Mouse (Mus musculus) testis, postnatal 10 days (tissue): ENCODE data around the gene Dph5.
"Not testable (repeated sequence)": the region's sequence is repeated elsewhere in the genome, so short reads cannot be mapped to it uniquely, and the experiment has no call there.

ENCODE experiments used
- DNase-seq: peaks from one replicate; pipeline ENCODE4 v3.0.0; 2021; ENCODE audit warnings: low spot score

The Dph5 gene

DNA sequence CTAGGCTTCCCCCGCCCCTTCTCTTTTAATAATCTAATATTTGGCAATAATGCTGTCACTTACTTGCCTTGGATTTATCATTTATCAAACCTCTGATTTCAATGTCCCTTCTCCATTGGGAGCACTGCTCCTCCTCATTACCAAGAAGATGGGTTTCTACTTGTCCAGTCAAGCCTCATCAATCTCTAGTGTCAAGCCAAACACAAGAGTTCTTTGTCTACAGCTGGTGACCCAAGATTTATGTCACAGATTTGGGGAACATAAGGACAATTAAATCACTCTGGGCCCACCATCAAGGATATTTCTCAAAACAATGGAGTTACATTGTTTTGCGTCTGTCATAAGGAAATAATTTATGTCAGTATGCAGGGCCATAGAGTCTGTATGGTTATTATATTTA is 5.5 kb downstream of the Dph5 start:
- no peak for DNase-seq

DNA sequence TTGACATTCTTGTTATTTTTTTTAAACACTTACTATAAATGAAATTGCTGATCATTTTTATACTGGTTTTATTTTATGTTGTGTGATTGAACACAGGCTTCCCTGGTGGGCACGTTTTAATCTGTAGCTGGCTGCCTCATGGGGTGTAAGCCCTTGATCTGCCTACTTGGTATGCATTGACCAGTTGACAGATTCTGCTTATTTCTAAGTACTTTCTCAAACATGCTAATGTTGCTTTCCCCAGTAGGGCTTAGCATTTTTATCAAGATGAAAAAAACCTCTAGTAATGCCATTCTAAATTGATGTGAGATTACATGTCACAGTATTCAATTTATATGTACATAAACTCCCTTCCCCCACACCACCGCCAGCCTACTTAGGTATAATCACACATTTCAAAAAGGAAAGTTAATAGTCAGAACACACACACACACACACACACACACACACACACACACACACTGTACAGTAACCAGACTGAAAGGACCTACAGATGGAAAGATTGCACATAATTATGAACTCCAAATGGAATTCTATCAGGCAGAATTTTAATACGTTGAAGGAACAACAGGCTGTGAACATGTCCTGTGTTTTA is 10.8 kb downstream of the Dph5 start:
- no peak for DNase-seq

DNA sequence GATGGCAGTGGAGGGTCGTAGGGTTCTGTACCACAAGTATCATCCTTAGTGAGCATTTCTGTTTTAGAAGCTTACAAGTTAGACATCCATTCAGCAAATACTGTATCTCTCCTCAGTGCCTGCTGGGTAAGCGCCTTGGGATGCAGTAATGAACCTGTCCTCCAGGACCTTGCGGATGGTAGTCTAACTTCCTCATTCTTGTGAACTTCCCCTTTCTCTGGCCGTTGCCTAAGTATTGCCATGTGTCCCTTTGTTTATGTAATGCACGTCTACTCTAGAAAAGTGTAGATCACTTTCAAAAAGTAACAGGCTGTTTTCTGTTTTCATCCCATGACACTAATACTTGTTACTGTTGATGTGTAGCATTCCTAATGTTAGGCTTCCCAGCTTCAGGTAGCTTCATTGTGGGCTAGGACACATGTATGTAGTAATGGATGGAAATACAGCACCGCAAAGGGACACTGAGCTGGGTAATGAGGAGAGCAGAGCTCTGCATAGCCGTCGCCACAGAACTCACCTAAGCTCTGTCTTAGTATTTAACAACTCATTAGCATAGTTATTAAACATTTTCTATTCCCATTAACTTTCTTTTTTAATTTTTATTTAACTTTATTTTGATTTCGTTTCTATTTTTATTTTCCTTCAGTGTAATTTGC is 14.8 kb downstream of the Dph5 start:
- no peak for DNase-seq

DNA sequence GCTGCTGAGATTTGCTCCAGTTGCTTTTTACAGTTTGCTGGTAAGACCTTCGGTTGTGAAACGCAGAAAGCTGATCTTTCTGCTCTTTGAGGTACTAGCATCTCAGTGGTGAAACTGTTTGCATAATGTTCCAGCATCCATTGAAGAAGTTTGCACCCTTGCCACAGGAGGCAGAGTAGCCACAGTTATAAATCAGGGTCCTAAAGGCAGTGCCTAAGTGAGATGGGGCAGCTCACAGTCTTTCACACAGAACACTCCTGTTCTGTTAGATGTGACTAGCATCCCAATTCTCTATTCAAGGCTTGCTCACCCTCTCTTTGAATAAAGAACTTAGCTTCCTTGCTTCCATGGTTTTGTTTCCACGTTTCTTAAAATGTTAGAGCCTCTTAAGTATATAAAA is 17.4 kb downstream of the Dph5 start:
- DNase-seq, result no peak

DNA sequence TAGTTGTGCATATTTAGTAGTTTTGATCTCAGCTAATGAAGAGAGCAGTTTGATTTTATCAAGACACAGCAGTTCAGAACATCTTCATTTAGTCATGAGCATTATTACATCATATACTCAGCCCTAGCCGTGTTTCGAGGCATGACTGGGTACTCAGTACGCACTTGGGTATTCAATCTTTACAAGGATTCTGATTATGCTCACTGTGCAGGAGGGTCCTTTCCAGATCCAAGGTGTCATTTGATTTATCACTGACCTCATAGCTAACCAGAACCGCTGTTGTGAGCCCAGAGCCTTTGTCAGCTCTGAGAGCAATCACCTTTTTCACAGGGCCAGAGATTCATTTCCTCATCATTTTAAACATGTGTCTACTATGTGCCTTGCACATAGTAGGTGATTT is 17.9 kb downstream of the Dph5 start:
- DNase-seq, result no peak

DNA sequence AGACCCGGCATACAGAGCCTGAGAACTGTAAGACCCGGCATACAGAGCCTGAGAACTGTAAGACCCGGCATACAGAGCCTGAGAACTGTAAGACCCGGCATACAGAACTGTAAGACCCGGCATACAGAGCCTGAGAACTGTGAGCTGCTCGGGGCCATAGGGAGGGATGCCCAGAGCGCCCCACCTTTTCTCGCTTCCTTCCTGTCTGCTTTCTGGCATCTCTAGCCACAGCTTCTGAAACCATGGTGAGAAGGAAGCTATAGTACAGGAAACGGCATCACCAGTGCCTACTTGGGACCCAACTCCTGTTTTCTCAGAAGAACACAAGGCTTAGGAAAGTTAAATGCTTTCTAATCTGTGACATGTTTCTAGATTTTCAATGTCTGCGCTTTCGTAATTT is 19.8 kb downstream of the Dph5 start:
- not testable (repeated sequence) for DNase-seq

DNA sequence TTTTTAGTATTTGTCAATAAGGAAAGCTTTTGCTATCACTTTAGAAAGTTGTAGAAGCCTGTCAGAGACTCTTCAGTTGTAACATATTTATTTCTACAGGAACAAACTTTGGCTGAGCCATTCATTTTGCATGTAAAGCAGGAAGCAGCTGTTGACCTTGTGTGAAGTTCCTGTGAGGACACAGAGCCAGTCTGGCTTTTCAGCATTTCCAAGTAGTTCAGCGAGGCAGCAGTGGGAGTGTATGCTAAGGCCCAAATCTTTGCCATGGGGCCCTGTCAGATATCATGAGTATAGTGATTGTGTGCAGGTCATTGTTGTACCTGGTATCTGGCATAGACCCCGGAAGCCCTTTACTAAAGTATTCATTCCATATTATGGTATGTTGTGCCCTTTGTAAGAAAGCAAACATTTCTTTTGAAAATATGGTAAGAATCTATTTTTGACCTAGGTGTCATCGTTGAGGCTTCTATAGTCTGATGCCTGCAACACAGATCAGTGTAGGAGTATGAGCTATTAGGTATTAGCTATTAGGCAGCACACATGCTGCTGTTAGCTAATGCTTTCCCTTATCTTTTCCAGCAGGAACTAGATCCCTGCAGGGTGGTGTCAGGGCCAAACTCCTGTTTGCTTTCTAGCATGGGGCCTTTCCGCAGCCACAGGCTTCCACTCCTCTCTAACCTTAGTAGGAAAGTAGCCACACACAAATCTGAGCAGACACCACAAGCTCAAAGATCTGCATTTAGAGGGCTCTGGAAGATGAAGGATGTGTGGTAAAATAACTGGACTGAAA is 37.0 kb downstream of the Dph5 start:
- DNase-seq, result no peak

DNA sequence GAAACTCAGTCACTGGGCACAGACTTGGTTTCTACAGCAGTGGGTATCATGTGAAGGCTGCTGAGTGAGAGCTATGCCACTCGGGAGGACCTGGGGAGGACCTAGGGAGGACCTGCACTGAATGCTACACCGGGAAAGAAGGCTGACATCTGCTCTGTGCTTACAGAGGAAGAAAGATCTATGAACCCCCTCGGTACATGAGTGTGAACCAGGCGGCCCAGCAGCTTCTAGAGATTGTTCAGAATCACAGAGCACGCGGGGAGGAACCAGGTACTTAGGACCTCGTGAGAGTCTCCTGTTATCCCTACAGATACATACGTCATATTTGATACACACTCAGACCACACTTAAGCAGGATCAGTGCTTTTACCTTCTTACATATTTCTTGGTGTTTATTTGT is 38.9 kb downstream of the Dph5 start:
- no peak for DNase-seq

DNA sequence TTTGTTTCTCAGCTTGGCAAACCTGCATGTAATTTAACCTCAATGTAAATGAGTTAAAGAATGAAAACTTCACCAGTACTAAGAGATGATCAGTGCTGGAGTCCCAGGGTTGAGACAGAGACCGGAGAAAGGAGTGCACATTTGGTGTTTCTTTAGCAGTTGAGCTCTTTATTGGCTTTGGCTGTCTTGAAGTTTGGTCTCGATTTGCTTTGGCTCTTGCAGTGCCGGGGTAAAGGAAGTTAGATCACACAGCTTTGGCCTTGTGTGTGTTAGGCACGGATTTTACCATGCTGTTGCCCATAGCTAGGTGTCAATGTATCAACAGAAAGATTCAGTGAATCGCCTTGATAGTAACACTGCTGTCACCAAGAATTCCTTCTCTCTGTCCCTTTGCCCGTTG is 44.1 kb downstream of the Dph5 start:
- DNase-seq, result no peak

DNA sequence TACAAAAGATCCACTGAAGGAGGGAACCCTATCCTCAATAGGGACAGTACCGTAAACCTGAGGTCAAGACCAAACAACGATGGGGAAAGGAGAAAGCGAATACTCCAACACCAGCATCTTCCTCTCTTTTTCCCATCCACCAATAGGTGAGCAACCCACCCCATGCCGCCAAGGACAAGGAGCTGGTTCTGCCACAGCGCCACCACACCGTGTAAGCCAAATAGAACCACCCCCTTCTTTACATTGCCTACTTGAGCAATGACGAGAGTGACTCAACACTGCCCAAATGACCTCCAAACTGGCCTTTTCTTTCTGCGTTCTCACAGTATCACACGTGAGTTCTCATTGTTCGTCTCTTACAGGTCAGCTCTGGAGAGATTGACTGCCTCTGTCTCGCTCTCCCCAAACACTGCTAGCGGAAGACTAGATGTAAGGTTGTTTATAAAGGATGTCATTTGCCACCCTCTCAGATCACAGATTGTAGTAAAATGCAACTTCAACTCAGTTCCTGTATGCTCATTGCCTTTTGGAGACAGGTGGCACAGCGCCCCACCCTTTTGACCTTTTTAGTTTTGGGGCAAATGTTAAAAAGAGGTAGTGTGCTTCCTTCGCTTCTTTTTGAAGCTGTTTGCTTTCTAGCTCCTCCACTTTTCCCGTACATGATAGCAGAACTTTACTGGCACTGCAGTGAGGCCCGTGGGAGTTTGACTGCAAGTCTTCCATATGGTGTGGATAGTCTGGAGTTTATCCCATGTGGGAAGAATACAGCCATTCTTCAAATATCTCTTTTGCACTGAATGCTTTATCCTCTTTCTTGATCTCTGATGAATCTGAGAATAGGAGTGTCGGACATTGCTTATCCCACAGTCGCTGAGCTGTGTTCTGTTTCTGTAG is 45.9 kb downstream of the Dph5 start:
- DNase-seq, result no peak

DNA sequence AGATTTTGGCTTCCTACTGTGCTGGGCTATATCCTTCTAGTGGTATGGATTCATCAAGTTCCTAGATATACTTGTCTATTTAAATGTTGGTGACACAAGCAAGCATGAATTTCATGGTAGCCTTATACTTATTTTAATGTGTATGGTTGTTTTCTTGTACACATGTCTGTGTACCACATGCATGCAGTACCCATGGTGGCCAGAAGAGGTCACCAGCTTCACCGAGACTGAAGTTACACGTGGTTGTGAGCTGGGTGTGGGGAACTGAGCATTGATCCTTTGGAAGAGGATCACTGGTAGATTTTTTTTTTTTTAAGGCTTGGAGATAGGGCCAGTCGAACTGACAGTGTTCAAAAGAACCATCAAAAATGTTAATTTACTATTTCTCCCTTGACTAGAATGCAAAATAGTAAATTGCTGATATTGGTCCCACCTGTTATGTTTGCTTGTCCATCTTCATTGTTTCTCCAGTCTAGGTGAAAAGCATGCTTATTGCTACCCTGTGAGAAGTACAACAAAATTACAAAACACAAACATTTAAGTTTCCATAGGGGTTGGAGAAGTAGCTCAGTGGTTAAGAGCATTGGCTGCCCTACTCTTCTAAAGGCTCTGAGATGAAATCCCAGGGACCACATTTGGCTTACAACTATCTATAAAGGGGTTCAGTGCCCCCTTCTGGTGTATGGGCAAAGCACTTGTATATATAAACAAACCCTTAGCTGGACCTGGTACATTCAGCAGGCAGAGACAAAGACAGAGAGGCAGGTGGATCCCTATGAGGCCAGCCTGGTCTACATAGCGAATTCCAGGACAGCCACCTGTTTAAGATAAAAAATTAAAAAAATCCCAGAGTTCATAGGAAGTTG is 49.3 kb downstream of the Dph5 start:
- peak; percentile 75 for DNase-seq

DNA sequence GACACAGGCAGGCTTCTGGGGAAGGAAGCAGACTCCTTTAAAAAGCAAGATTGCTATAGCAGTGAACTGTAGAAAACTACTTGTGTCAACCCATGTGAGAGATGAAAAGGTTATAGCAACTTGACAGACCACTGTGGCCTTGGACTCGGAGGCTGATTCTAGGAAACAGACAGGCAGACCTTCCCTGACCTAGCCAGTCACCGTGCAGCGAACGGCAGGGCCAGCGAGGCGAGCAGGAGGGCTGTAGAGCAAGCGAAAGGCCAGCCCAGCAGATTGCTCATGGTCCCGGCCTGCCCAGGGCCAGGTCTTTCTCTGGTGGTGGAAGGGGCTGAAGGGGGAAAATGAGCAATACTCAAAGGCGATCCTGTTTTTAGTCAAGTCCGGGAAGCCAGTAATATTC is 50.2 kb downstream of the Dph5 start:
- DNase-seq, result no peak

DNA sequence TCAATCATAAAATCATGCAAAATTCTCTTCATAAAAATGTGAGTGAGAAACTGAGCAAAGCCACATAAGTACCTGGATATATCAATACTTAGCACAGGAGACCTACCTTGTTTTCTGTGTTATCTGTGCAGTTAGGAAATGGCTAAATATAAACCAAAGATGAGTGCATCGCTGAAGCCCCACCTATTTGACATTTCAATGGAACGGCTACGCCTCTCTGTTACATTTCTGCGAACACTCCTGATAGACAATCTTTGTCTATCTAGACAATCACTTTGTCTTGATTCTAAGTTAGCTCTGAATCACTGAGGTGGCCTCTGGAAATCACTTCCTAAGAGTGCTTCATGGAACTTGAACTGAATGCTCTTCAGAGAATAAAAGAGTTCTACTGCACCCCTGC is 52.9 kb downstream of the Dph5 start:
- DNase-seq, result no peak

DNA sequence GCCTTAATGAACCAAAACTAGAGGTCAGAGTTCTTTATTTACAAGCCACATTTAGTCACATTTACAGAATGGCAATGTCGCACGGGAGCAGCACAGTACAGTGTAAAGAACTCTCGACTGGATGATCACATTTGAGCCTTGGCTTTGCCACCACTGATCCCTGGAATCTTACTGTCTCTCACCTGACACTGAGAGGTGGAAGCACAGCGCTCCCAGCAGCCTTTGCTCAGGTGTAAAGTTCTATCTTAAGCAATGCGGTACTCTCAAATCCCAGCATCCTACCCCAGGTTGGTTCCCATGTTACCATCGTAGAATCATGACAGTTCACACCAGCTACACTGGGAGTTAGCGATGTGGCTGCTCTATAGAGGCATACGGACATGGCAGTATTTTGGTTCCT is 53.8 kb downstream of the Dph5 start:
- DNase-seq, result no peak

DNA sequence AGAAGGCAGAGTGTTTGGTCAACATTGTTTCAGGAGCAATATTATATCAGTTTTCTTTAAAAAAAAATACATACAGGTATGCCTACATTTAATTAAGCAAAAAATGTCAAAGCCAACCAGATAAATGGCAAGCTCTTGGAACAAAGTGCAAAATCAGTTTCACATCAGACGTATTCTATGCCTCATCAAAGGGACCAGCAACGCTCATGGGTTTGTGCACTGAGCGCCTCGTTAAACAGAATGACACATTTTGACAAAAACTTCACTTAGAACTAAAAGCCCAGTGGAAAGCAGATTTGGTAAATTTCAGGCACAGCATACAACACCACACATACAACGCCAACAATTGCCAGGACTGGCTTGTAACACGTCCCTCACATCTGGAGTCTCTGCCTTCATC is 56.7 kb downstream of the Dph5 start:
- no peak for DNase-seq

DNA sequence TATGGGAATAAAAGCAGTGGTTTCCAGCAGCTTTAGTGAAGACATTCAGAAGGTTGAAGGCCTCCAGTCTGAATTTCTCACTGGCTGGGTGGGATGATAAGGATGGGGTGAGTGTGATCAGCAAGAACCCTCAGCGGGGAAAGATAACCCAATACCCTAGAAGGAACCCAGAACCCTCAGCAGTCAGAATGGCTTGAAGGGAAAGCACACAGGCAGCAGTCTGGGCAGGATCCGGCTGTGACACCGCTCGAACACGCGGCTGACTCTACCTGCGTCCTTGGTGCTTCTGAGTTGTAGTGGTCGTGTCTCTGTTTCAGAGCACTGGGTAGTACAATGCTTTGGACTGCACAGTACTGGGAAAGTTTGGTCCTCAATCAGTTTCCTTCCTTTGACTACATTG is 58.6 kb downstream of the Dph5 start:
- no peak for DNase-seq

DNA sequence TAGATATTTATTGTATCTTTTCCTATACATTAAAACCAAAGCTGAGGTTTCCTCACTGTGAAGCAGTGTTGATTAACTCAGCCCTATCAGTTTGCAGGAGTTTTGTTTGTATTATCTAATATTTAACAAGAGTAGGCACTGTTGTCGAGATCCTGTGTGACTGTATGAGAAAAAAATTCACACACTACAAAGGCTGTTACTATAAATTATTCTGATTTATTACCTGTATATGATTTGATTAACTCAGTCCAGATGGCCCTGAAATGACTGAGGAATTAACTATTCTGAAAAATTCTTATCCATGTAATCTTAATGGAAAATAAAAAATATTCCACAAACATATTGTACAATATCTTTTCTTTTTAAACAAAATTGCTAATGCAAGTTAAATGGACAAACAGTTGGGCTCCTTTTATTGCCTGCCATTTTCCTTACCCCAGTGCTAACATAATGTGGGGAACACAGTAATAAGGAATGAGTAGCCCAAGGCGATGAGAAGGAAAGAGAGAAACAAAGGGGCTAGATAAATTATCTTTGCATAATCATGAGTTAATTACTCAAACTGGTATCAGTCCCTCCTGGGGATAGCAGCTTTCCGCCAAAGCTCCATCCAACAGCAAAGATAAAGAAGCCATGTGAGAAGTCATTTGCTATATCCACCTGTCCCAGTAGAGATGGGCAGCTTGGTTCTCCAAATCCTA is 61.7 kb downstream of the Dph5 start:
- no peak for DNase-seq

DNA sequence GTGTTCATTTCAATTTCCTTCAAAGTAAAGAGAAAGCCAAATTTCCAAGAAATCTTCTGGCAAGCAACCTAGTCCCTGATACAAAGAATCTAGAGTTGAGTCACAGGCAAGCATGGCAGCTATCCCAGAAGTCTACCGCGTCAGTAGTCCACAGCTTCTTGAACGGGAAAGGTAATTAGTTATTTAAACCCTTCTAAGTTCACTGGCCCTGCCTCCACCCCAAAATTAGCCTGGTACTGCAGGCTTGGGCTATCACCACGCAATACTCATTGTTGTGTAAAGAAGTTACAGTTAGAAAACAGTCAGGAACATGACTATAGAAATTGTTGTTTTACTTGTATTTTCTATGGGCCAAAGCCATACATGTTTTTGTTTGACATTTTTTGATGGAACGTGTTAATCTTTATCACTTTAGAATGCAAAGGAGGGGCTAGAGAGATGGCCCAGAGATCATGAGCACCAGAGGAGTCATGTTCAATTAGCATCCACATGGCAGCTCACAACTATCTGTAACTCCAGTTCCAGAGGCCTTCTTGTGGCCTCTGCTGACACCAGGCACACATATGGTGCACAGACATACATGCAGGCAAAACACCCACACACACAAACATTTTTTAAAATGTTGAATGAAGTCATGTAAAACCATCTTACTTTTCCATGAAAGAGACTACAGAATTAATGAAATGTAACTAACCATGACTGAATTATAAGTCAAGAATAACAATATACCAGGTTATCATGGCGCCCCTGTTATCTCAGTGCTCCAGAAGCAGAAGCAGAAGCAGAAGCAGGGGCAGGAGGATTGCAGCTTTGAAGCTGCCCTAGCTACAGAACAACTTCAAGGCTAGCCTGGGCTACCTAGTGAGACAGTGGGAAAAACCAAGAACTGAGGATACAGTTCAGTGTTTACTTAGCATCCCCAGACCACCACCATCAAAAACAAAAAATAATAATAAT is 62.6 kb downstream of the Dph5 start:
- no peak for DNase-seq

DNA sequence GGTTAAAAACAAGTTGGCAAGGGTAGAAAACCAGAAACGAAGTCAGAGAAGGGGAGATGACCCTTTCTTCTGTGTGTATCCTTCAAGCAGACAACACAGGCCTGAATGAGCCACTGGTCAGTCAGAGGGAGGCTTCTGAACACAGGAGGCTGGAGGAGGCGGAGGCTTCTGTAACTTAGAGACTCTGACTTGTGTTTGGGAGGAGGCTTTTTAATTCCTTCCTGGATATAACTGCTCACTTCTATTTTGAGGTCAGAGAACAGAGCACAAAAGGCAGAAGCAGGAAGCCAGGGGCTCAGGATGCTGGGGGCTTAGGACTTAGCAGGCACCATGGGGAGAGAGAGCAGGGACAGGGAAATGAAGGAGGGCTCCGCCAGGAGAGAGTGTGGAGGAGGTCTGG is 63.6 kb downstream of the Dph5 start:
- no peak for DNase-seq

DNA sequence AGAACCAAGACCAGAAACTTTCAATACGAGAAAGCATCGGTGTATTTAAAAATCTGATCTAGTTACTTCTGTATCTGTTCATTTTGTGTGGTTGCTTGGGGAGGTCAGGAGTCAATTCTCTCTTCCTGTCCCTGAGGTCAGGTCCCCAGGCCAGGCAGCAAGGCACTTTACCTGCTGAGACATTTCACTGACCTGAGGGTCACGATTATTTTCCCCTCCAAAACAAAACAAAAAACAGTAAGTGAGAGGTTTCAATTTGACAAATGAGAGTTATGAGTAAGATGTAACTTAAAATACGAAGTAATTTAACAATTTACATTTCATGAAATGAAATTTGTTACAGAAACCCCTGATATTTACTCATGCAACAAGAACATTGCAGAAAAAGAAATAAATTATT is 64.7 kb downstream of the Dph5 start:
- DNase-seq, result no peak
